Mouse (Mus musculus) neural tube, embryonic 12.5 days (tissue): ENCODE measurements around the gene Pou2f2. TPM values are rescaled to one million over a fixed set of nuclear protein-coding genes. Genes with fewer than 3 reads are reported as not detected.
A peak's percentile ranks its signal among the peaks of the same experiment; 100 is the strongest.

Source experiments
- ATAC-seq: fragments of 200-750 bp; cut with Nextera tagmentation; 2 replicates; pipeline ENCODE4 v1.8.0; 2017; ENCODE audit warnings: low read depth, mild to moderate bottlenecking, moderate TSS enrichment, moderate library complexity; ENCODE audit not compliant: low FRiP score
- H3K27ac ChIP-seq: fragments of 300-500 bp; sonication (generic); 2 replicates; pipeline ENCODE4 v1.5.1; 2016
- H3K27me3 ChIP-seq: fragments of 300-500 bp; sonication (generic); replicated peaks from 2 replicates; pipeline ENCODE4 v1.6.1; 2016; ENCODE audit warnings: mild to moderate bottlenecking
- H3K36me3 ChIP-seq: fragments of 300-500 bp; sonication (generic); 2 replicates; pipeline ENCODE4 v1.6.1; 2016; ENCODE audit warnings: mild to moderate bottlenecking
- H3K4me1 ChIP-seq: fragments of 300-500 bp; sonication (generic); 2 replicates; pipeline ENCODE4 v1.6.1; 2016
- H3K4me2 ChIP-seq: fragments of 300-500 bp; sonication (generic); replicated peaks from 2 replicates; pipeline ENCODE4 v1.6.1; 2016; ENCODE audit warnings: mild to moderate bottlenecking
- H3K4me3 ChIP-seq: fragments of 300-500 bp; sonication (generic); 2 replicates; pipeline ENCODE4 v1.5.1; 2016
- H3K9ac ChIP-seq: fragments of 300-500 bp; sonication (generic); 2 replicates; pipeline ENCODE4 v1.6.1; 2016; ENCODE audit warnings: mild to moderate bottlenecking
- H3K9me3 ChIP-seq: fragments of 300-500 bp; sonication (generic); 2 replicates; pipeline ENCODE4 v1.6.1; 2016; ENCODE audit warnings: mild to moderate bottlenecking
- WGBS: fragments of 180-500 bp; shearing (Covaris S2); methylation state at CpG from one replicate; pipeline ENCODE4 v1.1.7; 2016; 5-methylcytosine and 5-hydroxymethylcytosine counted together
- polyA plus RNA-seq: library from polyadenylated mRNA; unstranded; fragments of >200 nt; fragmentation: Nextera tagmentation; extraction: Ambion mirVana; gene quantifications from 2 replicates; pipeline ENCODE4 v1.2.1, GENCODE M21; 2016

The Pou2f2 gene
- polyA plus RNA-seq, 1 experiment from 2014 or later: 32.6 TPM

DNA sequence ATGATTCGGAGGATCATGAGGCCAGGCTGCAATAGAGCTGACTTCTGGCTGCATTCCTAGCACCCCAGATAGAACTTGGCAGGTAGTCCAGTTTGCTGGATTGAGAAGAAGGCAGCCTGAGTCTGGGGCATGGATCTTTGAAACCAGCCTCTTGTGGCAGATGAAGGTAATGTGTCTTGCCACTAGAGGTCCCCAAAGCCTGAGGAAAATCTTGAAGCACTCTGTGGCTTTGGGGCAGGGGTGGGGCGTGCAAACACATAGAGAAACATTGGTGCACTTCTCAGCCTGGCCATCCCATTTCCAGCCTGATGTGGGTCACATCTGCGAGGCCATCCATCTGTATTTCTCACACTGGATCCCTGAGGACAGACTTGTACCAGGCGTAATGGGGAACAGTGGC is 97.0 kb downstream of the Pou2f2 start:
- H3K27me3 ChIP-seq: no peaks in the 10 kb centered on the region
- H3K4me3 ChIP-seq: no peak overlapping the region
- ATAC-seq: no peak
- no peak overlapping the region for H3K4me2 ChIP-seq
- H3K9ac ChIP-seq: no peak overlapping the region
- peaks cover 60% of the 10 kb centered on the region for H3K36me3 ChIP-seq
- WGBS: 90% methylated on average over 4 of the region's 4 CpGs
- no peaks in the 10 kb centered on the region for H3K9me3 ChIP-seq
- no peak overlapping the region for H3K27ac ChIP-seq
- H3K4me1 ChIP-seq: peaks cover 23% of the 10 kb centered on the region

DNA sequence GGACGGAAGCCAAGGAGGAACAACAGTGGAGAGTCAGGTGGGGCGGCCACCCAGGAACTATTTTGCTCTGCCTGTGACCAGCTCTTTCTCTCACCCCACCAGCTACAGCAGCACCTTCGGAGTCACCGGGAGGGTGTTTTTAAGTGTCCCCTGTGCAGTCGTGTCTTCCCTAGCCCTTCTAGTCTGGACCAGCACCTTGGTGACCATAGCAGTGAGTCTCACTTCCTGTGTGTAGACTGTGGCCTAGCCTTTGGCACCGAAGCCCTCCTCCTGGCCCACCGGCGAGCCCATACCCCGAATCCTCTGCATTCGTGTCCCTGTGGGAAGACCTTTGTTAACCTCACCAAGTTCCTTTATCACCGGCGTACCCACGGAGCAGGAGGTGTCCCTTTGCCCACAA is 99.1 kb downstream of the Pou2f2 start:
- no peak for ATAC-seq
- no peak overlapping the region for H3K27ac ChIP-seq
- peaks cover 28% of the 10 kb centered on the region for H3K4me1 ChIP-seq
- no peak overlapping the region for H3K4me3 ChIP-seq
- no peak overlapping the region for H3K9ac ChIP-seq
- 94% methylated on average over 13 of the region's 13 CpGs for WGBS
- no peak overlapping the region for H3K4me2 ChIP-seq
- H3K36me3 ChIP-seq: peaks cover 55% of the 10 kb centered on the region
- no peaks in the 10 kb centered on the region for H3K9me3 ChIP-seq
- no peaks in the 10 kb centered on the region for H3K27me3 ChIP-seq

DNA sequence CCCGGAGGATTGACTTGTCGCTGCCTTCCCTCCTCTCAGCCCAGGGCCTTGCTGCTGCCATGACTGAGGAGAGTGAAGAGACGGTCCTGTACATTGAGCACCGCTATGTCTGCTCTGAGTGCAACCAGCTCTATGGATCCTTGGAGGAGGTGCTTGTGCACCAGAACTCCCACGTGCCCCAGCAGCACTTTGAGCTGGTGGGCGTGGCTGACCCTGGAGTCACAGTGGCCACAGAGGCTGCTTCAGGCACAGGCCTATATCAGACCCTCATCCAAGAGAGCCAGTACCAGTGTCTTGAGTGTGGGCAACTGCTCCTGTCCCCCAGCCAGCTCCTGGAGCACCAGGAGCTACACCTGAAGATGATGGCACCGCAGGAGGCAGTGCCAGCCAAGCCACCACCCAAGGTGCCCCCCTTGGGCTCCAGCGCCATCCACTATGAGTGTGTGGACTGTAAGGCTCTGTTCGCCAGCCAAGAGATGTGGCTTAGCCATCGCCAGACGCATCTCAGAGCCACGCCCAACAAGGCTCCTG is 100.0 kb downstream of the Pou2f2 start:
- peaks cover 53% of the 10 kb centered on the region for H3K36me3 ChIP-seq
- no peak overlapping the region for H3K9ac ChIP-seq
- H3K4me3 ChIP-seq: no peak overlapping the region
- H3K4me1 ChIP-seq: peaks cover 31% of the 10 kb centered on the region
- no peak overlapping the region for H3K4me2 ChIP-seq
- no peak overlapping the region for H3K27ac ChIP-seq
- no peaks in the 10 kb centered on the region for H3K9me3 ChIP-seq
- no peaks in the 10 kb centered on the region for H3K27me3 ChIP-seq
- WGBS: 83% methylated on average over 12 of the region's 12 CpGs
- no peak for ATAC-seq

DNA sequence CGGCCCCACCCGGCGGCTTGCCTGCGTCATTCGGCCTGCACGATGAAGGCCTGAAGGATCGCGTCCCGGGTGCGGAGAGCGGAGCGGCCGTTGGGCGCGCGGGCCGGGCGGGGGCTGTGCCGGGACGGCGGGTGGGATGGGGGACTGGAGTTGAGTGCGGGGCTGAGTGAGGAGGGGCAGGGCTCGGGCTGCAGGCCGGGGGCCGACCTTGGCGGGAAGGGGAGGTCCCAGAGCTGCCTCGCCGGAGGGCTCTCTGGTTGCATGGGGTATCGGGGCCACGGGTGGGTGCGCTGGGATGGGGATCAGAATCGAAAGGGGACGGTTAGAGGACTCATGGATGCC is 102.1 kb downstream of the Pou2f2 start:
- H3K9me3 ChIP-seq: no peaks in the 10 kb centered on the region
- WGBS: 2% methylated on average over 33 of the region's 33 CpGs
- peak; percentile 61; the same call in 1 of the 2 replicates for ATAC-seq
- H3K4me1 ChIP-seq: peaks cover 45% of the 10 kb centered on the region
- H3K4me2 ChIP-seq: peak overlapping the region; percentile 63
- peak overlapping the region; percentile 87 for H3K27ac ChIP-seq
- peaks cover 31% of the 10 kb centered on the region for H3K36me3 ChIP-seq
- peak overlapping the region; percentile 94 for H3K4me3 ChIP-seq
- peak overlapping the region; percentile 94 for H3K9ac ChIP-seq
- H3K27me3 ChIP-seq: no peaks in the 10 kb centered on the region

DNA sequence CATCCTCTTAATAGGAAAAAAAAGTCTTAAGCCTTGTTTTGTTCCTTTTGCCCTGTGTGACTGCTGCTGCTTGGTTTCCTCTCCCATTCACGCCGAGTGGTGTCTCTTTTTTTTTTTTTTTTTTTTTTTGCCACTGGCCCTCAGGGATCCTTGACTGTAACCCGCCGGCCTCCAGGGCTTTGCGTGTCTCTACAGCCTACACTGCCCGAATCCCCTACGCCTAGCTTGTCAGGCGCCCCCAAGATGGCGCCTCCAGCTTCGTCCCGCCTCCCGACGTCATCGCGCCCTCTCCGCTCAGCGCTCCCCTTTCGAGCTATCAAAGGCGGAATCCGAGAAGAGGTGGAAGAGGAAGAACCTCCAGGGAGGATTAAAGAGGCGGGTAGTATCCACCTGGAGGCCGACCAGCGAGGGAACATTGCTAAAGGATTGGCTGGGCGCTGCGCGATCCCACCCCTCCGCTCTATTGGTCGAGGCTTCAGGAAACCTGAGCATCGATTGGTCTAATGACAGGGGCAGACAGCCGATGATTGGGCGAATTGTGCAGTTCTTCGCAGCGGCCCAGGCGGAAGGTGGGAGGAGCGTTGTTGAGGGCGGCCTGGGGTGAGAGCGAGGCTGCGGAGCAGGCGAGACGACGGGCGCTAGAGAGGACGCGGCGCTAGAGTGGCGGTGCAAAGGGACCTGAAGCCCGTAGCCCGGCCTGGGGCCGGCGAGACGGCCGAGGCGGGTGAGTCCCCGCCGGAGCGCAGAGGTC is 102.7 kb downstream of the Pou2f2 start:
- Histone ChIP-seq H3K4me1 (peaks cover 45% of the 10 kb centered on the region), H3K4me2 (peak overlapping the region; percentile 63), H3K36me3 (peaks cover 25% of the 10 kb centered on the region), H3K27me3 (no peaks in the 10 kb centered on the region), H3K9ac (peak overlapping the region; percentile 94), H3K27ac (peak overlapping the region; percentile 87), H3K9me3 (no peaks in the 10 kb centered on the region), H3K4me3 (peak overlapping the region; percentile 94)
- ATAC-seq: peak; percentile 95
- WGBS: under 1% methylated on average over 56 of the region's 56 CpGs

DNA sequence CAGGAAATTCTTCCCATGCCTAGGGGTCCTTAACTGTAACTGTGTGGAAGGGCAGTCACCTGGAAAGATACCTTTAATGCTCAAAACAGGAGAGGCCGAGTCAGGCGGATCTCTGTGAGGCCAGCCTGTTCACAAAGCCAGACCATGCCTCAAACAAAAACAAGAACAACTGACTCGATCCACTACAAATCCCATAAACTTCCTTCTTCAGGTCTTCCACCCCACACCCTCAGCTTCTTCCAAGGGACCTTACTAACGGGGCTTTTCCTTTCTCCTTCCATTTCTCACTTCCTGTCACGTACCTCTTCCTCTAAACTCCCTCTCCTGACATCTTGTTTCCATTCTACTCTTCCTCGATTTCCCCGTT is 103.2 kb downstream of the Pou2f2 start:
- Histone ChIP-seq H3K9me3 (no peaks in the 10 kb centered on the region), H3K4me2 (peak overlapping the region; percentile 63), H3K9ac (peak overlapping the region; percentile 52), H3K4me1 (peaks cover 50% of the 10 kb centered on the region), H3K27me3 (no peaks in the 10 kb centered on the region), H3K36me3 (peaks cover 20% of the 10 kb centered on the region), H3K4me3 (peak overlapping the region; percentile 33), H3K27ac (peak overlapping the region; percentile 83)
- ATAC-seq: no peak
- WGBS: 23% methylated on average over 7 of the region's 7 CpGs

DNA sequence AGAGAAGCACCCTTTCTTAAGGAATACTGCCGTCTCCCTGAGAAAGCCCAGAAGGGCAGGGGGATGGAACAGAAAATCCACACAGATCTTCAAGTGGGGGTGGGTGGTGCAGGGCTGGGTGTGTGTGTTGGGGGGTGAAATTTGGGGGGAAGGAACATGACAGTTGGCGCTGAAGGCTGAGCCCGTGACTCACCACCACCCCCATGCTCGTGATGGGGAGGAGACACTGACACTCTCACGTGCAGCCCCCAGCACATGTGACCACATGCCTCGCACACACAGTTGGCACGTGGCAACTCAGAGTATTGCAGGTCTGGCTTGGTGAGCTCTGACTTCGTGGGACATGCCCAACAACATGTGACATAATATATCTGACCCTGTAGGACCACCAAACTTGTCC is 105.6 kb downstream of the Pou2f2 start:
- Histone ChIP-seq H3K27ac (no peak overlapping the region), H3K9me3 (no peaks in the 10 kb centered on the region), H3K27me3 (no peaks in the 10 kb centered on the region), H3K4me1 (peaks cover 64% of the 10 kb centered on the region), H3K36me3 (no peaks in the 10 kb centered on the region), H3K4me3 (no peak overlapping the region), H3K9ac (no peak overlapping the region), H3K4me2 (no peak overlapping the region; the same call in 1 of the 2 replicates)
- WGBS: 85% methylated on average over 8 of the region's 8 CpGs
- ATAC-seq: no peak

DNA sequence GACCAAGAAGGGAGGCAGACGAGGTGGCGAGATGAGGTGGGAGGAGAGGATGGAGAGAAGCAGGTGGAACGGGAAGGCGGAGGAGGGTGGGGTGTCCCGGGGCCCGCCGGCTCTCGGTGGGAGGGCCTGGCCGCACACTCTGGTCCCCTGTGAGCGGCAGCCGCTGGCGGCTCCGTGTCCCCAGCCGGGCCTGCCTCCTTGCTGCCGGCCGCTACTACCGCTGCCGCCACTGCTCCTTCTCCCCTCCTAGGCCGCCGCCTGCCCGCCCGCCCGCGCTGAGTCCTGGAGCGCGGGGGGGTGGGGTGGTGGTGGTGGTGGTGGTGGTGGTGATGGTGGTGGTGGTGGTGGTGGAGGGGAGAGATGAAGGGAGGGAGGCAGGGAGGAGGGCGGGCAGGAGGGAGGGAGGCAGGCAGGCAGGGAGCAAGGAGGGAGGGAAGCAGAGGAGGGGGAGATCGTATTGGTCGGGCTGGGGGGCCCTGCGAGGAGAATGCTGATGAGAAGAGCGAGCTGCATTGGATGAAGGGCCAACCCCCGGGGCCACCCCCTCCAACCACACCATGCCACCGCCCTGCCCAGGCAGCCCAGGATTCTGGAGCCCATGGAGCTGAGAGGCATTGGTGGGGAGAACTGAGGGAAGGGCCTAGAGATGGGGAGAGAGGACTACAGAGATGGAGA is 106.7 kb downstream of the Pou2f2 start:
- under 1% methylated on average over 22 of the region's 33 CpGs for whole genome bisulfite sequencing
- peak overlapping the region; percentile 82 for H3K27ac ChIP-seq
- 0 out of 2 replicates have a peak, but pooled peaks have one; percentile 11 for ATAC-seq
- peak overlapping the region; percentile 83 for H3K9ac ChIP-seq
- peaks cover 7% of the 10 kb centered on the region for H3K36me3 ChIP-seq
- H3K4me1 ChIP-seq: peaks cover 64% of the 10 kb centered on the region
- H3K4me3 ChIP-seq: peak overlapping the region; percentile 56
- H3K27me3 ChIP-seq: no peaks in the 10 kb centered on the region
- no peaks in the 10 kb centered on the region for H3K9me3 ChIP-seq
- peak overlapping the region; percentile 96 for H3K4me2 ChIP-seq

DNA sequence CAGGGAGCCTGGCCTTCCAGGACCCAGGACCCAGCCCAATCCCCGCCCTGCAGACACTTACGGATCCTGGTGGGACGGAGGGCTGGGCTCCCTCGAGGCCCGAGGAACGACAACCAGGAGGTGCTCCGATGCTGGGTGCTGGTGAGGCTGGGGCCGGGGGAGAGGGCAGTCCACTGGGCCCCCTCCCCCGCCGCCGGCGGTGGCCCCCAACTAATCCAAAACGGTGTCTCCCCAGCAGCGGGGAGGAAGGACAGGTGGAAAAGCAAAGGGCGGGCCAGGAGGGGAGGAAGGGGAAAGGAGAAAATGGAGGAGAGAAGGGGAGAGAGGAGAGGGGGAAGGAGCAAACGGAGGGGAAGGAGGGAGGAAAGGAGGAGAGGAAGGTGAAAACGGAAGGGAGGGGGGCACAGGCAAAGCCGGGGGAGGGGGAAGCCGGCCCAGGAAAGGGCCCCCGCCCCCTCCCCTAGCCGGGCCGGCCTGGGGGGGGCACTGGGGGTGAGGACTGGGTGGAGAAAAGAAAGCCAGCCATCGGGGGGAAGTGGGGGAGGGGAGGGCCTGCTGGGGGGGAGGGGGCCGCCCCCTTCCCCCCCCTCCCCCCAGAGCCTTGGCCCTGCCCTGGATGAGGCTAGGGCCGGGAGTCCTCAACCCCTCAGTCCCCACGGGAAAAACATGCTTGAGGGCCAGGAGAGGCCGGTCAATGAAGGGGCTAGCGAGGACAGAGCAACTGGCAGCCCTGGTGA is 107.4 kb downstream of the Pou2f2 start, which contains the start of the genes Grik5 and Zfp574:
TSS of gene Grik5 (minus strand) at position 368 of the 737 bp plus-strand sequence.
TSS of gene Zfp574 (plus strand) at position 589 of the 737 bp plus-strand sequence.
- Histone ChIP-seq H3K4me3 (peak within 1 kb of the TSS; percentile 56), H3K27ac (peak within 1 kb of the TSS; percentile 82), H3K4me2 (peak within 1 kb of the TSS; percentile 96), H3K9ac (peak within 1 kb of the TSS; percentile 83), H3K36me3 (peaks cover 14% of the 10 kb centered on the region), H3K27me3 (no peaks in the 10 kb centered on the region), H3K9me3 (no peaks in the 10 kb centered on the region), H3K4me1 (peaks cover 62% of the 10 kb centered on the region)
- ATAC-seq: 0 out of 2 replicates have a peak, but pooled peaks have one; percentile 1
- 2% methylated on average over 23 of the region's 28 CpGs for WGBS

DNA sequence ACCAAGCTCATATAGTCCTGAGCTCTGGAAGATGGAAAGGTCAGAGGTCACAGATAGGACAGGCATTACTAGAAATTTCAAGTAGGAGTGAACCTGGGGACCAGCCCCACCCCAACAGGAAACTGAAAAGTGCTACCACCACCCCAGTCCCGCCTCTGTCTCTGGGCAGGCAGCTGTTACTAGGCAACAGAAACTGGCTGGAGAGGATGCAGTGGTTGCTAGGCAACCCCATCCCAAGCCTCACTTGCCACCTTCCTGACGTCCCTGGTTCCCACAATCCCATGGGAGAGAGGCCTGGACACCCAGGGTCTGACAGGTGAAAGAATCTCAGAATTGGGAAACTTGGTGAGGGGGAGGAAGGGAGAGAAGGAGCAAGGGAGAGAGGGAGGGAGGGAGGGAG is 110.8 kb downstream of the Pou2f2 start:
- no peak overlapping the region for H3K4me3 ChIP-seq

DNA sequence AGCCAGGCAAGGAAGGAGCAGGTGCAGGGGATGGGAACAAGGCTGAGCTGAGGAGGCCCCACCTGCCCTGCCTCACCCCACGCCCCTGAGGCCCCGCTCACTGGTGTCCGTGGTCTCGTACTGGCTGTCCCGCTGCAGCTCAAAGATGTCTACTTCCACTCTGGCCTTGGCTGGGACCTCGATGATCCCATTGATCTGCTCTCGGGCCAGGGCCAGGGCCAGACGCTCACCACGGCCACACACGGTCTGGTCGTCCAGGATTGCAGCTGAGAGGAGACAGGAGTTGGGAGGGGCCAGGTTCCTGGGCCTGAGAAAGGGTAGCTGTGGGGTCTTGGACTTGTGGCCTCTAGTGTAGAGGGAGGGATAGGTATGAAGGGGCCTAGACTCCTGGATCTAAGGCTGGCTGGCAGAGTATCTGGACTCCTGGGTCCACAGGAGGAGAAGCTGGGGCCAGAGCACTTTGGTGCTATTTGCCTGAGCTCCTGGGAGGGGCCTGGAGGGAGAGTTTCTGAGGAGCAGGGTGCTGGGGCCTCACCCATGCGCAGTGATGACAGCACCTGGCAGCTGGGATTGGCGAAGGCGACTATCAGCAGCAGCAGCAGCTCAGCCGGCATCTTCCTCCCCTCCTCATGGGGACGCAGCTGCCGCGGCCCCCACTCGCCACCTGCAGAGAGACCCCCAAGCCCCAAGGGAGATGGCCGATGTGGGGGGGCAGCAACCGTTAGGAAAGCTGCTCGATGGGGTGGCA is 111.4 kb downstream of the Pou2f2 start:
- peaks cover 48% of the 10 kb centered on the region for H3K36me3 ChIP-seq
- no peak overlapping the region for H3K4me3 ChIP-seq
- no peak overlapping the region for H3K27ac ChIP-seq
- 80% methylated on average over 22 of the region's 22 CpGs for WGBS
- no peaks in the 10 kb centered on the region for H3K27me3 ChIP-seq
- H3K9me3 ChIP-seq: no peaks in the 10 kb centered on the region
- H3K4me1 ChIP-seq: peaks cover 42% of the 10 kb centered on the region
- peak overlapping the region; percentile 96 for H3K4me2 ChIP-seq
- ATAC-seq: no peak
- H3K9ac ChIP-seq: 0 out of 2 replicates have a peak overlapping the region, but pooled peaks have one; percentile 13

More for the DNA sequence above, 110.8 kb downstream of the Pou2f2 start:
- Histone ChIP-seq H3K4me1 (peaks cover 49% of the 10 kb centered on the region), H3K9ac (0 out of 2 replicates have a peak overlapping the region, but pooled peaks have one; percentile 13), H3K9me3 (no peaks in the 10 kb centered on the region), H3K36me3 (peaks cover 42% of the 10 kb centered on the region), H3K4me2 (peak overlapping the region; percentile 96), H3K27me3 (no peaks in the 10 kb centered on the region), H3K27ac (no peak overlapping the region)
- ATAC-seq: peak; percentile 49; the same call in 1 of the 2 replicates
- 12% methylated on average over 2 of the region's 2 CpGs for WGBS
